Mouse (Mus musculus): Measurements from ENCODE around the gene Socs3.

Socs3 gene

GRCm38 (mm10) chr11:117969945-117970872 is at the start of gene Socs3:
TSS of gene Socs3 (minus strand) at chr11:117970047.
- DNase-seq, result peak; percentile 97

- peak; percentile 49 for DNase-seq
Observed at GRCm38 (mm10) chr11:118018328-118018727, 48.5 kb upstream of the Socs3 start.

- peak; percentile 53 for DNase-seq
Observed at GRCm38 (mm10) chr11:118015381-118016145, 45.7 kb upstream of the Socs3 start.

- DNase-seq, result peak; percentile 78
Observed at GRCm38 (mm10) chr11:118014391-118014995, 44.6 kb upstream of the Socs3 start.

GRCm38 (mm10) chr11:118013339-118013738 is 43.5 kb upstream of the Socs3 start:
- DNase-seq, result no peak

GRCm38 (mm10) chr11:118012595-118012994 is 42.7 kb upstream of the Socs3 start:
- no peak for DNase-seq

- DNase-seq, result no peak
Observed at GRCm38 (mm10) chr11:118009865-118010571, 40.2 kb upstream of the Socs3 start.

- DNase-seq, result no peak
Observed at GRCm38 (mm10) chr11:118008843-118009242, 39.0 kb upstream of the Socs3 start.

GRCm38 (mm10) chr11:118008144-118008805 is 38.4 kb upstream of the Socs3 start:
- DNase-seq, result no peak

- DNase-seq, result peak; percentile 44
Observed at GRCm38 (mm10) chr11:118007460-118008143, 37.8 kb upstream of the Socs3 start.

GRCm38 (mm10) chr11:118004217-118004616 is 34.4 kb upstream of the Socs3 start:
- no peak for DNase-seq

GRCm38 (mm10) chr11:118003718-118004117 is 33.9 kb upstream of the Socs3 start:
- DNase-seq, result no peak

- DNase-seq, result no peak
Observed at GRCm38 (mm10) chr11:118003176-118003575, 33.3 kb upstream of the Socs3 start.

GRCm38 (mm10) chr11:118000565-118001215 is 30.8 kb upstream of the Socs3 start:
- no peak for DNase-seq

- no peak for DNase-seq
Observed at GRCm38 (mm10) chr11:118000083-118000482, 30.2 kb upstream of the Socs3 start.

GRCm38 (mm10) chr11:117999260-117999934 is 29.6 kb upstream of the Socs3 start:
- no peak for DNase-seq

- DNase-seq, result no peak
Observed at GRCm38 (mm10) chr11:117998356-117998755, 28.5 kb upstream of the Socs3 start.

GRCm38 (mm10) chr11:117997085-117997484 is 27.2 kb upstream of the Socs3 start:
- DNase-seq, result no peak

GRCm38 (mm10) chr11:117996066-117996465 is 26.2 kb upstream of the Socs3 start:
- no peak for DNase-seq

GRCm38 (mm10) chr11:117995661-117996060 is 25.8 kb upstream of the Socs3 start:
- no peak for DNase-seq

All from thymus, postnatal 14 days (tissue).